Mouse (Mus musculus) heart, embryonic 13.5 days (tissue): ENCODE results near the gene Atxn7l3. TPM values are rescaled to one million over a fixed set of nuclear protein-coding genes. Genes with fewer than 3 reads are reported as not detected.

Source experiments
- ATAC-seq: fragments of 200-750 bp; cut with Nextera tagmentation; 2 replicates; pipeline ENCODE4 v1.8.0; 2017; ENCODE audit warnings: moderate TSS enrichment; ENCODE audit not compliant: insufficient number of reproducible peaks, low FRiP score, low TSS enrichment; ENCODE audit errors: extremely low read depth
- H3K27ac ChIP-seq: fragments of 300-500 bp; sonication (generic); replicated peaks from 2 replicates; pipeline ENCODE4 v1.5.1; 2015; ENCODE audit warnings: moderate library complexity, mild to moderate bottlenecking, inconsistent platforms
- H3K27me3 ChIP-seq: fragments of 300-500 bp; sonication (generic); replicated peaks from 2 replicates; pipeline ENCODE4 v1.6.1; 2015; ENCODE audit warnings: mild to moderate bottlenecking, inconsistent platforms
- H3K36me3 ChIP-seq: fragments of 300-500 bp; sonication (generic); 2 replicates; pipeline ENCODE4 v1.6.1; 2015; ENCODE audit warnings: mild to moderate bottlenecking, inconsistent platforms
- H3K4me1 ChIP-seq: fragments of 300-500 bp; sonication (generic); 2 replicates; pipeline ENCODE4 v1.6.1; 2015; ENCODE audit warnings: inconsistent platforms
- H3K4me2 ChIP-seq: fragments of 300-500 bp; sonication (generic); 2 replicates; pipeline ENCODE4 v1.6.1; 2015; ENCODE audit warnings: inconsistent platforms, mild to moderate bottlenecking, moderate library complexity
- H3K4me3 ChIP-seq: fragments of 300-500 bp; sonication (generic); 2 replicates; pipeline ENCODE4 v1.5.1; 2015; ENCODE audit warnings: moderate library complexity, mild to moderate bottlenecking, inconsistent platforms
- H3K9ac ChIP-seq: fragments of 300-500 bp; sonication (generic); 2 replicates; pipeline ENCODE4 v1.6.1; 2015; ENCODE audit warnings: inconsistent platforms, mild to moderate bottlenecking, moderate library complexity
- H3K9me3 ChIP-seq: fragments of 300-500 bp; sonication (generic); 2 replicates; pipeline ENCODE4 v1.6.1; 2016; ENCODE audit warnings: inconsistent platforms
- WGBS: fragments of 180-500 bp; shearing (Covaris S2); methylation state at CpG from one replicate; pipeline ENCODE4 v1.1.7; 2015; ENCODE audit warnings: mixed read lengths; 5-methylcytosine and 5-hydroxymethylcytosine counted together
- polyA plus RNA-seq: library from polyadenylated mRNA; unstranded; fragments of >200 nt; fragmentation: Nextera tagmentation; extraction: Ambion mirVana; gene quantifications from 2 replicates; pipeline ENCODE4 v1.2.1, GENCODE M21; 2015

The Atxn7l3 gene
- polyA plus RNA-seq, 1 experiment from 2014 or later = 8.5 TPM

DNA sequence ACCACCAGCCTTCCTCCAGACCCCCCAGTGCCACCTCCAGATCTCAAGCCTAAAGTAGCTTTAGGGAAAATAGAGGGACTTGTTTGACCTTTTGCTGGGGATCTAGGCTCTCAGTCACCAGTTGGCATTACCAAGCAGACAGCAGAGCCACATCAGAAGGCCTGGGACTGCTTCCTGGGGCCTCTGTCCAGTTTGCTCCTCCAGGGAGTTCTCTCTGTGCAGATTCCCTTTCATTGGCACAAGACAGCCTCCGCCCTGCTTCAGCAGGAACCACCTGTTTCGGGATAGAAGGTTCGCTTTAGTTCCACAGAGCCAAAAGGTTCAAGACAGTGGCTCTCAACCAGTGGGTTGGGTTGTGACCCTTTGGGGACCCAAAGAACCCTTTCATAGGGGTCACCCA lies 16.8 kb downstream of the Atxn7l3 start:
- no peak overlapping the region for H3K4me2 ChIP-seq
- H3K9me3 ChIP-seq = no peaks in the 10 kb centered on the region
- H3K9ac ChIP-seq = no peak overlapping the region
- no peak overlapping the region for H3K27ac ChIP-seq
- no peaks in the 10 kb centered on the region for H3K36me3 ChIP-seq
- H3K4me1 ChIP-seq = peaks cover 12% of the 10 kb centered on the region
- WGBS = 86% methylated on average over 3 of the region's 3 CpGs
- no peak for ATAC-seq
- H3K4me3 ChIP-seq = no peak overlapping the region
- peaks cover 10% of the 10 kb centered on the region for H3K27me3 ChIP-seq

DNA sequence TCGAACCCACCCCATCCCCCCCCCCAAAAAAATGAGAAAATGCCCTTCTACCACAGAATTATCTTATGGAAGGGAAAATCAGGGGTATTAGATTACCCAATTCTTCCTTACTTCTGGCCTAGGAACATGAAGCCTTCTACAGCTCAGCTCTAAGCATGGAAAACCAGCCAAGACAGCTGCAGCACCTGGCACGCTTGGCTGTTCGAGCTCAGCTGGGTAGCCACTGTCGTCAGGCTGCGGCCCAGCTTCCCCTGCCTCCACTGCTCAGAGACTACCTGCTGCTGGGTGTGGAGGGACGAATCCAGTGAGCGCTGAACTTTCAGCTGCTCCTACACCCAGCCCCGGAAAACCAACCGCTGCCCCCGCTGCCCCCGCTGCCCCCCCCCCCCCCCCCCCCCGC lies 18.7 kb downstream of the Atxn7l3 start:
- 61% methylated on average over 10 of the region's 12 CpGs for WGBS
- no peak overlapping the region for H3K4me2 ChIP-seq
- no peak for ATAC-seq
- no peaks in the 10 kb centered on the region for H3K36me3 ChIP-seq
- H3K9me3 ChIP-seq = no peaks in the 10 kb centered on the region
- no peak overlapping the region for H3K9ac ChIP-seq
- no peak overlapping the region for H3K4me3 ChIP-seq
- H3K27ac ChIP-seq = no peak overlapping the region
- peaks cover 10% of the 10 kb centered on the region for H3K27me3 ChIP-seq
- peaks cover 12% of the 10 kb centered on the region for H3K4me1 ChIP-seq

DNA sequence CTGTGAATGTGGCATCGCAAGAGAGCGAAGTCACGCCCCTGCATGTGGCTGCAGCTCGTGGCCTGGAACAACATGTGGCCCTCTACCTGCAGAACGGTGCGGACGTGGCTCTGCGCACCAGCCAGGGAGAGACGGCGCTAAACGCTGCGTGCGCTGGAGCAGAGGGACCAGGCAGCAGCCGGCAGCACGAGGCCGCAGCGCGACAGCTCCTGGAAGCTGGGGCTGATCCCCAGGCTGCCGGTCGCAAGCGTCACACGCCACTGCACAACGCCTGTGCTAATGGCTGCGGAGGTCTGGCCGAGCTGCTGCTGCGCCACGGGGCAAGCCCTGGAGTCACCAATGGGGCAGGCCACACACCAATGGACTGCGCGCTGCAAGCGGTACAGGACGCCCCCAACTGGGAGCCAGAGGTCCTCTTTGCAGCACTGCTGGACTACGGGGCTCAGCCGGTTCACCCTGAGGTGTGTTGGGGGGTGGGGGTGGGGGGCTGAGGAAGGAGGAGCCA lies 20.0 kb downstream of the Atxn7l3 start:
- WGBS = 2% methylated on average over 33 of the region's 33 CpGs
- H3K4me1 ChIP-seq = peaks cover 12% of the 10 kb centered on the region
- H3K9me3 ChIP-seq = no peaks in the 10 kb centered on the region
- ATAC-seq = peak; percentile 46; the same call in 1 of the 2 replicates
- H3K9ac ChIP-seq = peak overlapping the region; percentile 80
- peaks cover 10% of the 10 kb centered on the region for H3K27me3 ChIP-seq
- H3K27ac ChIP-seq = no peak overlapping the region
- H3K36me3 ChIP-seq = no peaks in the 10 kb centered on the region
- H3K4me2 ChIP-seq = peak overlapping the region; percentile 79
- H3K4me3 ChIP-seq = peak overlapping the region; percentile 51

- Histone ChIP-seq H3K4me1 (peaks cover 17% of the 10 kb centered on the region), H3K9ac (peak within 1 kb of the TSS; percentile 37; the same call in 1 of the 2 replicates), H3K27me3 (no peaks in the 10 kb centered on the region; the same call in 1 of the 2 replicates), H3K27ac (0 out of 2 replicates have a peak within 1 kb of the TSS, but pooled peaks have one; percentile 28), H3K36me3 (peaks cover 4% of the 10 kb centered on the region; the same call in 1 of the 2 replicates), H3K9me3 (no peaks in the 10 kb centered on the region), H3K4me2 (peak within 1 kb of the TSS; percentile 9; the same call in 1 of the 2 replicates), H3K4me3 (no peak within 1 kb of the TSS)
- WGBS = 82% methylated on average over 12 of the region's 12 CpGs
- ATAC-seq = no peak
Measured at GRCm38 (mm10) chr11:102268520-102269244, 27.7 kb downstream of the Atxn7l3 start, which contains the start of gene Asb16. TSS of gene Asb16 (plus strand) at chr11:102268743.

DNA sequence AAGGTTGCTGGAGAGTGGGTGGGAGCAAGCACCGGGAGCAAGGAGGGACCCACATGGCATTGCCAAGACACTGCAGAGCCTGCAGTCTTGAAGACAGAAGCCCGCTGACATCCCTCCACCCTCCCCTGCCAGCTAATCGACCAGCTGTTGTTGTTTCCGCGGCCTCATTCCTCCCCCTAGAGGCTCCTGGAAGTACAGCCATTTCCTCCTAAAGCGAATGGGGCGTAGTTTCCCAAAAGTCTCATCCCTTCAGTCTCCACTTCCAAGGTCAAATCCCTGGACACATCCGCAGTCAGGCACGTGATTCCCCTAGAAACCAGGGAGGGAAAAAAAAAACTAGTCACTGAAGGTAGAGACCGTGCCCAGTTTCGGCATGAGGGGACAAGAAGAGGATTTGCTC lies 29.0 kb downstream of the Atxn7l3 start:
- peaks cover 17% of the 10 kb centered on the region for H3K4me1 ChIP-seq
- 4% methylated on average over 11 of the region's 11 CpGs for WGBS
- H3K9ac ChIP-seq = 0 out of 2 replicates have a peak overlapping the region, but pooled peaks have one; percentile 37
- no peaks in the 10 kb centered on the region for H3K9me3 ChIP-seq
- peak overlapping the region; percentile 9; the same call in 1 of the 2 replicates for H3K4me2 ChIP-seq
- no peak for ATAC-seq
- H3K4me3 ChIP-seq = no peak overlapping the region
- H3K27ac ChIP-seq = no peak overlapping the region
- H3K27me3 ChIP-seq = no peaks in the 10 kb centered on the region; the same call in 1 of the 2 replicates
- H3K36me3 ChIP-seq = peaks cover 14% of the 10 kb centered on the region

DNA sequence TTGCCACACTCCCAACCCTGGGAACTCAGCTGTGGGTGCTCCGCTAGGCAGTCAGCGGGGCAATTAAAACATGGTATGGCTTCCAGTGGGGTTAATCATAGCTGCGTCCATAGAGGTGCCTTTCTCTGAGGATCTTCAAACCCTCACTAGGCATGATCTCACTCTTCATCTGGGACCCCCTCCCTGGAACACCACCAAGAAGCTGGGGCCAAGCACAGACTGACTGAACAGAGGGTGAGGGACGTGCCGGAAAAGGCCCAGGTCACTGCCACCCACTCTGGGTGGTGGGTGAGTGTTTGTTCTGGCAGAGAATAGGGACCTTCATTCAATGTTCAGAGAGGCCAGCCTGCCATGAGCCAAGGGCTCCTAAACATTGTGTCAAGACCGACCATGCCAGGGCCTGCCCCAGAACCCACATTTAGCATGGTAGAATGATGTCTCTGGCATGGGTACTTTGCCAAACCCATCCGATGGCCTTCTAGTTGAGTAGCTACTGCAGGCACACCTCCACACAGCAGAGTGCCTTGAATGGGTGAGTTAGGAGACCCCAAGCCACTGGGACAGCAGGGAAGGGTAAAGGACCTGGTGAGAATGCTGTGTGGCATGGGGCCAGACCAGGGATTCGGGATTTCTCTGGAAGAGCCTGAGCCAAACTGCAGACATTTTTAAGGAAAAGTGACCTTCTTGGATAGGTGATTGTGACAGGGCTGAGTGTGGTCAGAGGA lies 29.6 kb downstream of the Atxn7l3 start:
- no peak for ATAC-seq
- H3K9ac ChIP-seq = 0 out of 2 replicates have a peak overlapping the region, but pooled peaks have one; percentile 37
- no peaks in the 10 kb centered on the region for H3K27me3 ChIP-seq

DNA sequence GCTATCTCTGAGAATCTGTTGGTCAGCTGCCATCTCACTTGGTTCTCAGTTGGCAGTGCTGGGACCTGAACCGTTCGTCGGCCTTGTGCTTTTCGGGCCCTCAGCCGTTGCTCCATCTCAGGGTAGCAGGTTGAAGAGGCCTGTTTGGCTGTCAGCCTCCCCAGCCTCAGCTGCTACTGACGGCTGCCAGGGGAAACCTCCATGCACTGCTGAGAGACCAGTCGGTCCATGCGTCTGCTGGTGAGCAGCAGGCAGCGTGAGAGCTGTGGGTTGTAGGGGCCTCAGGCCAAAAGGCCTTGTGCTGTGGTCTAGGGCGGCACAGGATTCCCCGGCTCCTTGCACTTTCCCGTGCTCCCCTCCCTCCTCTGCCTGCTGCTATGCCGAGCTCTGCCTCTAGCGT lies 30.6 kb downstream of the Atxn7l3 start:
- 59% methylated on average over 14 of the region's 14 CpGs for WGBS
- Histone ChIP-seq H3K36me3 (peaks cover 27% of the 10 kb centered on the region), H3K27ac (no peak overlapping the region), H3K4me1 (peaks cover 17% of the 10 kb centered on the region), H3K4me2 (no peak overlapping the region), H3K9me3 (no peaks in the 10 kb centered on the region), H3K9ac (no peak overlapping the region), H3K27me3 (no peaks in the 10 kb centered on the region), H3K4me3 (no peak overlapping the region)
- ATAC-seq = no peak

More for the DNA sequence above, 29.6 kb downstream of the Atxn7l3 start:
- H3K36me3 ChIP-seq = peaks cover 21% of the 10 kb centered on the region
- no peak overlapping the region for H3K27ac ChIP-seq
- H3K4me3 ChIP-seq = no peak overlapping the region
- H3K9me3 ChIP-seq = no peaks in the 10 kb centered on the region
- 86% methylated on average over 8 of the region's 8 CpGs for WGBS
- peaks cover 17% of the 10 kb centered on the region for H3K4me1 ChIP-seq
- no peak overlapping the region for H3K4me2 ChIP-seq

GRCm38 (mm10) chr11:102263211-102263610 lies 33.2 kb downstream of the Atxn7l3 start:
- peaks cover 11% of the 10 kb centered on the region for H3K4me1 ChIP-seq
- H3K9ac ChIP-seq = 0 out of 2 replicates have a peak overlapping the region, but pooled peaks have one; percentile 10
- H3K4me3 ChIP-seq = no peak overlapping the region
- H3K4me2 ChIP-seq = no peak overlapping the region
- ATAC-seq = no peak
- peaks cover 49% of the 10 kb centered on the region for H3K36me3 ChIP-seq
- 86% methylated on average over 7 of the region's 7 CpGs for WGBS
- H3K9me3 ChIP-seq = no peaks in the 10 kb centered on the region
- H3K27ac ChIP-seq = no peak overlapping the region
- no peaks in the 10 kb centered on the region for H3K27me3 ChIP-seq

- no peak overlapping the region for H3K4me3 ChIP-seq
- H3K9me3 ChIP-seq = no peaks in the 10 kb centered on the region
- peaks cover 27% of the 10 kb centered on the region for H3K4me1 ChIP-seq
- H3K9ac ChIP-seq = no peak overlapping the region
- ATAC-seq = no peak
- peaks cover 67% of the 10 kb centered on the region for H3K36me3 ChIP-seq
- no peak overlapping the region for H3K4me2 ChIP-seq
- 86% methylated on average over 3 of the region's 3 CpGs for WGBS
- no peak overlapping the region for H3K27ac ChIP-seq
- H3K27me3 ChIP-seq = no peaks in the 10 kb centered on the region
Measured at GRCm38 (mm10) chr11:102258521-102258920, 37.9 kb downstream of the Atxn7l3 start.

DNA sequence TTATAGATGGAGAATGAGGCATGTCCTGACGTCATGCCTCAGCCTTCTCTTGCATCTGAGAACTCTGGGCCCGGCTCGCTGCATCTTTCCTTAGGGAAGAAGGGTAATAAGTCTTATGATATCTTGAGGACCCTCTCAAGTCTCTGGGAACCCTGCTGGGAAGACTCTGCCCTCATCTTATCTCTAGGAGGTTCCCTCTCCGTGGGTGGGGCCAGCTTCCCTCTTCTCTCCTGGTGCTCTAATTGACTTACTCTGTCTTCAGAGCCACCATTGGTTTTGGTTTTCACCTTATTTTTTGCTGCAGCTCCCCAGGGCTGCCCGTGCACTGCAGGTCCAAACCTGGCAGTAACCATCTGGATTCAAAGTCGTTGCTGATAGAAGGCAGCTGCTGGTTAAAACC lies 38.3 kb downstream of the Atxn7l3 start:
- H3K36me3 ChIP-seq = peaks cover 63% of the 10 kb centered on the region
- no peak overlapping the region for H3K4me2 ChIP-seq
- peaks cover 27% of the 10 kb centered on the region for H3K4me1 ChIP-seq
- WGBS = 56% methylated on average over 6 of the region's 6 CpGs
- no peak overlapping the region for H3K9ac ChIP-seq
- H3K27me3 ChIP-seq = no peaks in the 10 kb centered on the region
- H3K4me3 ChIP-seq = no peak overlapping the region
- H3K27ac ChIP-seq = no peak overlapping the region
- no peaks in the 10 kb centered on the region for H3K9me3 ChIP-seq
- ATAC-seq = no peak

- no peaks in the 10 kb centered on the region for H3K27me3 ChIP-seq
- ATAC-seq = no peak
- H3K36me3 ChIP-seq = peaks cover 59% of the 10 kb centered on the region
- no peak overlapping the region for H3K27ac ChIP-seq
- H3K4me3 ChIP-seq = no peak overlapping the region
- peaks cover 27% of the 10 kb centered on the region for H3K4me1 ChIP-seq
- WGBS = 42% methylated on average over 9 of the region's 9 CpGs
- no peak overlapping the region for H3K4me2 ChIP-seq
- no peaks in the 10 kb centered on the region for H3K9me3 ChIP-seq
- H3K9ac ChIP-seq = peak overlapping the region; percentile 56; the same call in 1 of the 2 replicates
Measured at GRCm38 (mm10) chr11:102257514-102257913, 38.9 kb downstream of the Atxn7l3 start.
